Mouse (Mus musculus): Measurements from ENCODE around the gene Plin5. TPM values are rescaled to one million over a fixed set of nuclear protein-coding genes. Genes with fewer than 3 reads are reported as not detected.
A peak's percentile ranks its signal among the peaks of the same experiment; 100 is the strongest.

The Plin5 gene
- polyA plus RNA-seq, 1 experiment from 2014 or later, result 0.83 TPM

DNA sequence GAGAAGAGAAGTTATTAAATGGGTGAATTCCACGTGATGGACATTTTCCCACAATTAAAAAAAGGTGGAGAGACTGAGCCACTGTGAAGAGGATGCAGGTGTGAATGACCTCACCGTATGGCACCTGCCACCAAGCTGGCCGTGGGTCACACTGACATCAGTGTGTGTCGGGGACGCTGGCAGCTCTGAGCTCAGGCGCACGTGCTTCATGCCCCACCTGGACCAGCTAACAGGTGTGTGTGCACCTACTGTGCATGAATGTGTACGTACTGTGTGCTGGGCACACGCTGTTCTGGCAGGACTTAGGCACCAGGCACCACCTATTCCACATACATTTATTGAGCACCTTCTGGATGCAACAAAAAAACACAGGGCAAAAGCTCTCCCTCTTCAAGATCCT is 27.1 kb upstream of the Plin5 start:
- Histone ChIP-seq H3K4me1 (replicated peaks) (peaks cover 38% of the 10 kb centered on the region), H3K27me3 (peaks cover 79% of the 10 kb centered on the region), H3K9ac (no peak overlapping the region), H3K9me3 (no peaks in the 10 kb centered on the region), H3K4me2 (no peak overlapping the region), H3K36me3 (no peaks in the 10 kb centered on the region), H3K27ac (no peak overlapping the region), H3K4me3 (no peak overlapping the region)
- 78% methylated on average over 9 of the region's 9 CpGs for WGBS
- no peak for ATAC-seq (ENCODE audit: low FRiP score)

GRCm38 (mm10) chr17:56141702-56142605 is 24.6 kb upstream of the Plin5 start:
- peak overlapping the region; percentile 58; the same call in 1 of the 2 replicates for H3K27ac ChIP-seq
- H3K4me1 ChIP-seq (replicated peaks), result peaks cover 51% of the 10 kb centered on the region
- H3K9me3 ChIP-seq, result no peaks in the 10 kb centered on the region
- under 1% methylated on average over 42 of the region's 47 CpGs for WGBS
- H3K4me2 ChIP-seq, result peak overlapping the region; percentile 68
- peaks cover 74% of the 10 kb centered on the region for H3K27me3 ChIP-seq
- ATAC-seq (ENCODE audit: low FRiP score), result peak; percentile 61
- peak overlapping the region; percentile 48 for H3K4me3 ChIP-seq
- no peaks in the 10 kb centered on the region for H3K36me3 ChIP-seq
- peak overlapping the region; percentile 71 for H3K9ac ChIP-seq

DNA sequence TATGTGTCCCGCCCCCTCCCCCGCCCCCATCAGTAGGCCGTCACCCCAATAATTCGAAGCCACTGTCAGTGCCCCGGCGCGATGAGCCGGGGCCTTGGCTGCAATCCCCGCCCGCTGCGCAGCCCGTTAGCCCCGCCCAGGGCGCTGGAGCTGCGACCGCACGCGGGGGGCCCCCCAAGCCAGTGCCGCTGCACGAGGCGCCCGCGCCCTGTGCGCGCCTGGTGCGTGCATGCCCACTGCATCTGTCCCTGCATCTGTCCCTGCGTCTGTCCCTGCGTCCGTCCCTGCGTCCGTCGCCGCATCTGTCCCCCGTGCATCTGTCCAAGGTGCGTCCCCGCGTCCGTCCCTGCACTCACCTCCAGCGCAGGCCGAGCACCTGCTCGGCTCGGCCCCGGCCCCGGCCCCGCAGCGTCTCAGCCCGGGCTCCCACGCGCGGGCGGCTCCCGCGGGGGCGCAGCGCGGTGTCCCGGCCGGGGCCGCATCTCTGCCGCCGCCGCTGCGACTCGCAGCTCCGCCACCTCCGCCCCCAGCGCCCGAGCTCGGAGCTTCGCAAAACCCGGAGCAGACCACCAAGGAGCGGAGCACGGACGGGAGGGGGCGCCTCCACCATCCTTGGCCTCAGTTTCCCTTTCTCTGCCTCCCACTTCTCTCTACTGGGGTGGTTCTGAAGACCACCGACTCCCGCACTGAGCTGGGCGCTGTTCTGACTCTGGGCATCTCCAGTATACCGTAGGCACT is 22.6 kb upstream of the Plin5 start, which contains the start of gene Sema6b:
TSS of gene Sema6b (minus strand) at position 486 of the 738 bp plus-strand sequence.
- ATAC-seq (ENCODE audit: low FRiP score), result peak; percentile 43
- H3K27ac ChIP-seq, result peak within 1 kb of the TSS; percentile 90
- peaks cover 68% of the 10 kb centered on the region for H3K27me3 ChIP-seq
- peak within 1 kb of the TSS; percentile 78 for H3K4me2 ChIP-seq
- no peaks in the 10 kb centered on the region for H3K9me3 ChIP-seq
- no peaks in the 10 kb centered on the region for H3K36me3 ChIP-seq
- H3K4me3 ChIP-seq, result peak within 1 kb of the TSS; percentile 81
- peak within 1 kb of the TSS; percentile 96 for H3K9ac ChIP-seq
- WGBS, result 1% methylated on average over 71 of the region's 79 CpGs
- H3K4me1 ChIP-seq (replicated peaks), result peaks cover 63% of the 10 kb centered on the region

GRCm38 (mm10) chr17:56139355-56139754 is 22.0 kb upstream of the Plin5 start:
- peaks cover 69% of the 10 kb centered on the region for H3K4me1 ChIP-seq (replicated peaks)
- no peaks in the 10 kb centered on the region for H3K36me3 ChIP-seq
- H3K4me3 ChIP-seq, result peak overlapping the region; percentile 81
- H3K27me3 ChIP-seq, result peaks cover 66% of the 10 kb centered on the region
- 5% methylated on average over 20 of the region's 21 CpGs for WGBS
- ATAC-seq (ENCODE audit: low FRiP score), result peak; percentile 29
- H3K27ac ChIP-seq, result peak overlapping the region; percentile 90
- H3K9ac ChIP-seq, result peak overlapping the region; percentile 96
- H3K9me3 ChIP-seq, result no peaks in the 10 kb centered on the region
- peak overlapping the region; percentile 78 for H3K4me2 ChIP-seq

DNA sequence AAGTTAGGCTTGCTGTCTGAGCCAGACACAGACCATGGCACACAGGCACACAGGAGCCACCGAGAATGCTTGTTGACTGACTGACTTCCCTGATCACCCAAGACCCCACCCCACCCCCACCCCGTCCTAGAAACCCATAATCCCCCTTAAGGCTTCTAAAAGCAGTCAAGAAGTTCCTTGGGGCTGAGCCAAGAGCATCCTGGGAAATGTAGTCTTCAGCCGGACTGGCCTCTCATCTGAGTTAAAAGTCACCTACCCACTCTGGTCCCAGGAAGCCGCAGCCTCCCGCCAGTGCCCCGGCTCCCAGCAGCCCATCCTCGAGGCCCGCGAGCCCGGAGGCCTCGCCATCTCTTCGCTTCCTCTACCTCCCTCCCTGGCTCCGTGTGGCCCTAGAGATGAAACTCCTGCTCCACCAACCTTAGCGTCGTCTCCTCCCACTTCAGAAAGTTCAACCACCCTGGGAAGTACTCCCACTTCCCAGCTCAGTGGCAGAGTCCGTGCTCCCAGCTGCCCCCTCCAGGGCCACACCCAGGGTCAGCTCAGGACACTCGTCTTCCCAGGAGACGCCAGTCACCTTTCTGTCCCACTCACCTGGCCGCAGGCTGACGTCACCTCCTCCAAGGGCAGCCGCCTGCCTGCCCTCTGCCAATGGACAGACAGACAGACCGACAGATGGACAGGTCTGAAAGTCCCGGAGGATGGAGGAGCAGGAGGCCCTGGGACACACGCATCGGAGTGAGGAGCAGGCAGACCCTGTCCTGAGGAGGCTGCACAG is 20.6 kb upstream of the Plin5 start:
- Histone ChIP-seq H3K4me3 (peak overlapping the region; percentile 81), H3K4me2 (peak overlapping the region; percentile 78), H3K9me3 (no peaks in the 10 kb centered on the region), H3K4me1 (replicated peaks) (peaks cover 82% of the 10 kb centered on the region), H3K27me3 (peaks cover 53% of the 10 kb centered on the region), H3K9ac (peak overlapping the region; percentile 96), H3K36me3 (no peaks in the 10 kb centered on the region), H3K27ac (no peak overlapping the region)
- 17% methylated on average over 25 of the region's 25 CpGs for WGBS
- ATAC-seq (ENCODE audit: low FRiP score), result no peak

DNA sequence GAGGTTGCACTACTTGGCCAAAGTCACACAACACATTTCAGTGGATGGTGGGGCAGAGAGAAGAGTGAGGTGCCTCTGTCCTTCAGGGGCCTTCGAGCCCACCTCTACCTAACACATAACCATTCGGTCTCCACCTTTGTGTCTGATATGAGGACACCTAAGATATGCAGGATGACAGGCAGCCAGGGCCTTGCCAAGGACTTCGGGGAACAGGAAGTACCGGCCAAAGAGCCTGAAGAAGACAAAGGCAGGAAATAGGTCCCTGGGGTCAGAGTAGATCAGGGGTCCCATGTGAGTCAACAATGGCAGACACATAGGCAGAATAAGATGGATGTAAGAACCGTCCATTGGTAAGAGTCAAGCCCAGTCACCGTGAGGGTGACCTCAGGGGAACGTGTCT is 19.2 kb upstream of the Plin5 start:
- H3K4me2 ChIP-seq, result no peak overlapping the region
- ATAC-seq (ENCODE audit: low FRiP score), result no peak

DNA sequence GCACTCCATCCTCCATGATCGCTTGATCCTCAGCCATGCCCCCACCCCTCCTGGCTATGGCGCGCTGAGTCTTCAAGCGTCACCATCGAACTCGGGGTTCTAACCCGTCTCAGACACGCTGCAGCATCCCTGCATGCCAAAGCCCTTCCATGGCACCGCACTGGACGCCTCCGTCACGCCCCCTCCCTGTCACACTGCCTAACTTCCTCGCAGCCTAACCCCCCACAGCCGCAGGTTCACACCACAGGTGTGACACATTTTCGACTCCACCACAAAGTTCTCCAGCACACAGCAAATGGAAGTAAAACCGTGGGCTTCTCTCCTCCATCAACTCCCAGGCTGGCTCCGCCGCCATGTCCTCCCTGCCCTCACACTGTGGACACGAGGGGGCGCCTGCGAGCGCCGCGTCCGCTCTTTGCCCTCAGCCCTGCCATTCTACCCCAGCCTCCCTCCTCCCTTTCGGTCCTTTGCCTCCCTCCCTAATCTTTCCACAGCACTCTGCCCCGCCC is 17.1 kb upstream of the Plin5 start:
- Histone ChIP-seq H3K4me3 (peak overlapping the region; percentile 16; the same call in 1 of the 2 replicates), H3K4me1 (replicated peaks) (peaks cover 59% of the 10 kb centered on the region), H3K27me3 (peaks cover 37% of the 10 kb centered on the region), H3K4me2 (peak overlapping the region; percentile 44), H3K9me3 (no peaks in the 10 kb centered on the region), H3K9ac (0 out of 2 replicates have a peak overlapping the region, but pooled peaks have one; percentile 29), H3K36me3 (peaks cover 22% of the 10 kb centered on the region), H3K27ac (no peak overlapping the region)
- no peak for ATAC-seq (ENCODE audit: low FRiP score)
- 2% methylated on average over 27 of the region's 27 CpGs for WGBS

More for the DNA sequence above, 19.2 kb upstream of the Plin5 start:
- Histone ChIP-seq H3K36me3 (peaks cover 1% of the 10 kb centered on the region; the same call in 1 of the 2 replicates), H3K27ac (no peak overlapping the region), H3K9ac (no peak overlapping the region), H3K4me1 (replicated peaks) (peaks cover 71% of the 10 kb centered on the region), H3K27me3 (peaks cover 50% of the 10 kb centered on the region), H3K4me3 (no peak overlapping the region), H3K9me3 (no peaks in the 10 kb centered on the region)
- WGBS, result 88% methylated on average over 7 of the region's 7 CpGs

GRCm38 (mm10) chr17:56133457-56134363 is 16.3 kb upstream of the Plin5 start:
- peak overlapping the region; percentile 44 for H3K4me2 ChIP-seq
- peaks cover 30% of the 10 kb centered on the region for H3K36me3 ChIP-seq
- peak overlapping the region; percentile 16; the same call in 1 of the 2 replicates for H3K4me3 ChIP-seq
- no peaks in the 10 kb centered on the region for H3K9me3 ChIP-seq
- WGBS, result 24% methylated on average over 18 of the region's 21 CpGs
- H3K27ac ChIP-seq, result peak overlapping the region; percentile 58
- peak; percentile 18; the same call in 1 of the 2 replicates for ATAC-seq (ENCODE audit: low FRiP score)
- H3K27me3 ChIP-seq, result peaks cover 32% of the 10 kb centered on the region
- peaks cover 51% of the 10 kb centered on the region for H3K4me1 ChIP-seq (replicated peaks)
- peak overlapping the region; percentile 46; the same call in 1 of the 2 replicates for H3K9ac ChIP-seq

DNA sequence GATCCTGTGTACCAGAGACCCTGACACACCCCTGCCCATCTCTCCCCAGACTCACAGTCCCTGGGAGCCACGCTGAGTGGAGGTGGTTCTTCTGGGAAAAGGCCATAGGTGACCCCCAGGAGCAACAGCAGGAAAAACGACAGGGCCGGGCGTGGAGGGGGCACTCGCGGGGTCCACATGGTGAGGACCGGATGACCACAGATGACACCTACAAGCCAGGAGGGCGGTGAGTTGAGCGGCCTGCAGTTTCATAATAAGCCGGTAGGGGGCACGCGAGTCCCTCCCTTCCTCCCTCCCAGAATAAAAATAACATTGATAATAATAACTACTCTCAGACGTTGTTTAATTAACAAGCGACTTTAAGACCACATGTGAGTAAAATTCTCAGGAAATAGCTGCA is 15.3 kb upstream of the Plin5 start:
- H3K9me3 ChIP-seq, result no peaks in the 10 kb centered on the region
- peaks cover 40% of the 10 kb centered on the region for H3K36me3 ChIP-seq
- no peak overlapping the region for H3K4me3 ChIP-seq
- 7% methylated on average over 14 of the region's 14 CpGs for WGBS
- peaks cover 28% of the 10 kb centered on the region for H3K27me3 ChIP-seq
- no peak overlapping the region for H3K9ac ChIP-seq
- ATAC-seq (ENCODE audit: low FRiP score), result no peak
- H3K27ac ChIP-seq, result no peak overlapping the region
- peaks cover 40% of the 10 kb centered on the region for H3K4me1 ChIP-seq (replicated peaks)
- no peak overlapping the region for H3K4me2 ChIP-seq

GRCm38 (mm10) chr17:56131814-56132213 is 14.4 kb upstream of the Plin5 start:
- Histone ChIP-seq H3K27me3 (peaks cover 28% of the 10 kb centered on the region), H3K36me3 (peaks cover 49% of the 10 kb centered on the region), H3K9me3 (no peaks in the 10 kb centered on the region), H3K9ac (no peak overlapping the region), H3K4me2 (no peak overlapping the region), H3K4me3 (no peak overlapping the region), H3K27ac (no peak overlapping the region), H3K4me1 (replicated peaks) (peaks cover 32% of the 10 kb centered on the region)
- ATAC-seq (ENCODE audit: low FRiP score), result 0 out of 2 replicates have a peak, but pooled peaks have one; percentile 25
- WGBS, result 41% methylated on average over 7 of the region's 7 CpGs

GRCm38 (mm10) chr17:56131136-56131535 is 13.7 kb upstream of the Plin5 start:
- Histone ChIP-seq H3K9ac (no peak overlapping the region), H3K4me1 (replicated peaks) (peaks cover 28% of the 10 kb centered on the region), H3K27ac (no peak overlapping the region), H3K36me3 (peaks cover 56% of the 10 kb centered on the region), H3K4me3 (no peak overlapping the region), H3K27me3 (peaks cover 32% of the 10 kb centered on the region), H3K4me2 (no peak overlapping the region), H3K9me3 (no peaks in the 10 kb centered on the region)
- WGBS, result 90% methylated on average over 10 of the region's 10 CpGs
- ATAC-seq (ENCODE audit: low FRiP score), result no peak

Measured in hindbrain, embryonic 13.5 days (tissue).